Mouse (Mus musculus) hindbrain, embryonic 11.5 days (tissue): ENCODE results near the gene Utrn. TPM values are rescaled to one million over a fixed set of nuclear protein-coding genes. Genes with fewer than 3 reads are reported as not detected.

Experiments used
- ATAC-seq: fragments of 200-750 bp; cut with Nextera tagmentation; 2 replicates; pipeline ENCODE4 v1.8.0; 2017; ENCODE audit warnings: mild to moderate bottlenecking, moderate TSS enrichment, moderate library complexity; ENCODE audit not compliant: low FRiP score
- DNase-seq: peaks from one replicate; pipeline ENCODE4 v3.0.0-alpha.2; 2015; ENCODE audit warnings: low spot score
- H3K27ac ChIP-seq: fragments of 300-500 bp; sonication (generic); 2 replicates; pipeline ENCODE4 v1.5.1; 2014; ENCODE audit warnings: mild to moderate bottlenecking, low read depth, low read length
- H3K27me3 ChIP-seq: fragments of 300-500 bp; sonication (generic); 2 replicates; pipeline ENCODE4 v1.6.1; 2014; ENCODE audit warnings: mild to moderate bottlenecking, low read length, moderate library complexity, mixed read lengths; ENCODE audit not compliant: control insufficient read depth, insufficient read depth
- H3K36me3 ChIP-seq: fragments of 300-500 bp; sonication (generic); 2 replicates; pipeline ENCODE4 v1.6.1; 2014; ENCODE audit warnings: mild to moderate bottlenecking, low read length, moderate library complexity, mixed read lengths; ENCODE audit not compliant: control insufficient read depth, insufficient read depth
- H3K4me1 ChIP-seq: fragments of 300-500 bp; sonication (generic); replicated peaks from 2 replicates; pipeline ENCODE4 v1.6.1; 2014; ENCODE audit warnings: low read length, mixed read lengths; ENCODE audit not compliant: control insufficient read depth, insufficient read depth
- H3K4me2 ChIP-seq: fragments of 300-500 bp; sonication (generic); replicated peaks from 2 replicates; pipeline ENCODE4 v1.6.1; 2014; ENCODE audit warnings: mild to moderate bottlenecking, low read depth, low read length
- H3K4me3 ChIP-seq: fragments of 300-500 bp; sonication (generic); 2 replicates; pipeline ENCODE4 v1.5.1; 2014; ENCODE audit warnings: low read depth, low read length
- H3K9ac ChIP-seq: fragments of 300-500 bp; sonication (generic); 2 replicates; pipeline ENCODE4 v1.6.1; 2014; ENCODE audit warnings: low read depth, low read length
- H3K9me3 ChIP-seq: fragments of 300-500 bp; sonication (generic); 2 replicates; pipeline ENCODE4 v1.6.1; 2016; ENCODE audit warnings: low read length; ENCODE audit not compliant: control insufficient read depth
- WGBS: fragments of 180-500 bp; shearing (Covaris S2); extraction: QIAGEN DNeasy Blood & Tissue Kit; methylation state at CpG from one replicate; pipeline ENCODE4 v1.1.7; 2014; 5-methylcytosine and 5-hydroxymethylcytosine counted together
- polyA plus RNA-seq: library from polyadenylated mRNA; unstranded; fragments of >200 nt; fragmentation: Nextera tagmentation; extraction: Ambion mirVana; gene quantifications from 2 replicates; pipeline ENCODE4 v1.2.1, GENCODE M21; 2014

The Utrn gene
- polyA plus RNA-seq, 1 experiment from 2014 or later, result 54.7 TPM

DNA sequence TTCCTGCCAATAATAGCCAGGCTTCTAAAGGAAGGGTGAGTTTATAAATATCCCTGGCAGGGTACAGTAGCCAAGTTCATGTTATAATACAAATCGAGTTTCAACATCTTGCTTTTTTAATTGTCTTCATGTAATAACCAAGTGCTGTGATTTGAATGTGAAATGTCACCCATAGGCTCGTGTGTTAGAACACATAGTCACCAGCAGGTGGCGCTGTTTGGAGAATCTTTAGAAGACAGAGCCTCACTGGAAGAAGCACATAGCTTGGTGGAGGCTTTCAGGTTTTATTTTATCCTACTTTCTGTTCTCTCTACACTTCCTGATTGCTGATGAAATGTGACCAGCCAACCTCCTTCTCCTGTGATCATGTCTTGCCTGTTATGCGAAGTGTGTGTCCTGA lies 207.1 kb downstream of the Utrn start:
- Histone ChIP-seq H3K27me3 (no peaks in the 10 kb centered on the region), H3K36me3 (no peaks in the 10 kb centered on the region), H3K9me3 (no peaks in the 10 kb centered on the region), H3K4me2 (no peak overlapping the region), H3K4me3 (no peak overlapping the region), H3K27ac (no peak overlapping the region), H3K4me1 (no peaks in the 10 kb centered on the region), H3K9ac (no peak overlapping the region)
- 87% methylated on average over 4 of the region's 4 CpGs for WGBS
- DNase-seq (peak; percentile 5), ATAC-seq (no peak)

GRCm38 (mm10) chr10:12658023-12658744 lies 211.0 kb downstream of the Utrn start:
- DNase-seq, result no peak
- 80% methylated on average over 8 of the region's 8 CpGs for WGBS

GRCm38 (mm10) chr10:12652988-12653387 lies 216.2 kb downstream of the Utrn start:
- H3K27me3 ChIP-seq, result no peaks in the 10 kb centered on the region
- DNase-seq (no peak), ATAC-seq (no peak)
- H3K27ac ChIP-seq, result no peak overlapping the region
- WGBS, result 88% methylated on average over 3 of the region's 3 CpGs
- H3K36me3 ChIP-seq, result no peaks in the 10 kb centered on the region
- H3K4me2 ChIP-seq, result no peak overlapping the region
- no peaks in the 10 kb centered on the region for H3K4me1 ChIP-seq
- H3K9me3 ChIP-seq, result no peaks in the 10 kb centered on the region
- H3K4me3 ChIP-seq, result no peak overlapping the region
- no peak overlapping the region for H3K9ac ChIP-seq

More at GRCm38 (mm10) chr10:12658023-12658744, 211.0 kb downstream of the Utrn start:
- Histone ChIP-seq H3K9me3 (no peaks in the 10 kb centered on the region), H3K9ac (no peak overlapping the region), H3K36me3 (no peaks in the 10 kb centered on the region), H3K4me3 (no peak overlapping the region), H3K27ac (no peak overlapping the region), H3K4me2 (no peak overlapping the region), H3K4me1 (no peaks in the 10 kb centered on the region), H3K27me3 (no peaks in the 10 kb centered on the region)
- no peak for ATAC-seq

- no peak for ATAC-seq
- Histone ChIP-seq H3K36me3 (no peaks in the 10 kb centered on the region), H3K27ac (no peak overlapping the region), H3K27me3 (no peaks in the 10 kb centered on the region), H3K9ac (no peak overlapping the region), H3K9me3 (no peaks in the 10 kb centered on the region), H3K4me1 (no peaks in the 10 kb centered on the region), H3K4me3 (no peak overlapping the region), H3K4me2 (no peak overlapping the region)
- DNase-seq, result no peak
- 79% methylated on average over 5 of the region's 5 CpGs for WGBS
Measured at GRCm38 (mm10) chr10:12646119-12646518, 223.0 kb downstream of the Utrn start.

- no peak for ATAC-seq
- Histone ChIP-seq H3K4me2 (no peak overlapping the region), H3K9me3 (no peaks in the 10 kb centered on the region), H3K9ac (no peak overlapping the region), H3K4me1 (no peaks in the 10 kb centered on the region), H3K4me3 (no peak overlapping the region), H3K36me3 (no peaks in the 10 kb centered on the region), H3K27ac (no peak overlapping the region), H3K27me3 (no peaks in the 10 kb centered on the region)
- WGBS, result 74% methylated on average over 8 of the region's 8 CpGs
- no peak for DNase-seq
Measured at GRCm38 (mm10) chr10:12643336-12643735, 225.8 kb downstream of the Utrn start.

DNA sequence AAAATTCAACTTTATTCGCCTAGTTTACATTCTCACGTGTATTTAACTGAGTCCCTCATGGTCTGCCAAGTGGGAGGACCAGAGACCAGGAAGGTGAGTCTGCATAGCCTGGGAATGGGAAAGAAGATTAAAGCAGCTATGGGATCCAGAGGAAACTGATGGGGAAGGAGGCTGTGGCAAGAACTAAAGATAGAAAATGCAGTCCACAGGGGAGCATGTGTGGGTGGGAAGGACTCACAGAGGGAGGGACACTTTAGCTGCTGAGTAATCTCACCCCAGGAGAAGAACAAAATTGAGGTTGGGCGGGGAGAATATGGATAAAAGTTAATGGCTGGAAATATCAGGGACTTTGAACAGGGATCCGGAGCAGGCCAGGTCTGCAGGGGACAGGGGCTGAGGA lies 229.5 kb downstream of the Utrn start:
- Histone ChIP-seq H3K9ac (no peak overlapping the region), H3K27me3 (no peaks in the 10 kb centered on the region), H3K4me1 (no peaks in the 10 kb centered on the region), H3K36me3 (no peaks in the 10 kb centered on the region), H3K4me3 (no peak overlapping the region), H3K27ac (no peak overlapping the region), H3K9me3 (no peaks in the 10 kb centered on the region), H3K4me2 (no peak overlapping the region)
- ATAC-seq (no peak), DNase-seq (no peak)
- WGBS, result 86% methylated on average over 4 of the region's 4 CpGs

GRCm38 (mm10) chr10:12633965-12634364 lies 235.2 kb downstream of the Utrn start:
- H3K9ac ChIP-seq, result no peak overlapping the region
- no peaks in the 10 kb centered on the region for H3K36me3 ChIP-seq
- ATAC-seq (no peak), DNase-seq (no peak)
- no peak overlapping the region for H3K27ac ChIP-seq
- H3K9me3 ChIP-seq, result no peaks in the 10 kb centered on the region
- H3K4me3 ChIP-seq, result no peak overlapping the region
- no peaks in the 10 kb centered on the region for H3K4me1 ChIP-seq
- no peak overlapping the region for H3K4me2 ChIP-seq
- WGBS, result 89% methylated on average over 4 of the region's 4 CpGs
- H3K27me3 ChIP-seq, result no peaks in the 10 kb centered on the region

GRCm38 (mm10) chr10:12630933-12631332 lies 238.2 kb downstream of the Utrn start:
- Histone ChIP-seq H3K27ac (no peak overlapping the region), H3K9ac (no peak overlapping the region), H3K36me3 (no peaks in the 10 kb centered on the region), H3K9me3 (no peaks in the 10 kb centered on the region), H3K4me2 (no peak overlapping the region), H3K27me3 (no peaks in the 10 kb centered on the region), H3K4me3 (no peak overlapping the region), H3K4me1 (no peaks in the 10 kb centered on the region)
- no peak for ATAC-seq
- WGBS, result 88% methylated on average over 5 of the region's 5 CpGs
- DNase-seq, result no peak

DNA sequence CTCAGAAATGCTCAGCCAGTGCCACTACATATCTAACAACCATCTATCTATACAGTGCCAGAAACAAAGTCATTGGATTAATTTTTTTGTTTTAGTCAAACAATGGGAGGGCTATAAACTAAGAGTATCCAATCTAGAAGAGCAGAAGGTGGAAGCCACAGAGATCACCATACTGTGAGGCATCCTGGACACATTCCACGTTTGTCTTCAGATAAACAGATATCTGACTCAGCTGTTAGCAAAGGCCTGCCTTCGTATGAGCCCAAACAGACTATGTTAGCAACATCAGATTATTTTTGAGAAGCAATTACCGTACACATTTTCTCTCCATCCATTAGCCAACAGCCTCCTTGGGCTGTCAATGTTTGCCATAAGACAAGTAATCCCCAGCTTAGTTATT lies 250.8 kb downstream of the Utrn start:
- no peak overlapping the region for H3K27ac ChIP-seq
- H3K4me3 ChIP-seq, result no peak overlapping the region
- DNase-seq, result no peak
- no peak overlapping the region for H3K4me2 ChIP-seq
- H3K27me3 ChIP-seq, result no peaks in the 10 kb centered on the region
- H3K4me1 ChIP-seq, result 0 out of 2 replicates have a peak, but pooled peaks cover 2% of the 10 kb centered on the region
- ATAC-seq, result no peak
- no peak overlapping the region for H3K9ac ChIP-seq
- H3K9me3 ChIP-seq, result no peaks in the 10 kb centered on the region
- H3K36me3 ChIP-seq, result no peaks in the 10 kb centered on the region
- 86% methylated on average over 3 of the region's 3 CpGs for WGBS
